Mouse (Mus musculus) heart, postnatal 0 days (tissue): Measurements from ENCODE around the gene Arl15.

Experiments
- CTCF ChIP-seq: IDR thresholded peaks from 2 replicates; pipeline ENCODE4 v1.5.1; 2016; ENCODE audit warnings: antibody characterized with exemption, control low read depth, low read depth
- EP300 ChIP-seq: IDR thresholded peaks from 2 replicates; pipeline ENCODE4 v1.6.1; 2016; ENCODE audit warnings: antibody characterized with exemption, low read depth

GRCm38 (mm10) chr13:113990247-113990646, 195.9 kb downstream of the Arl15 start:
- no peak for TF ChIP-seq CTCF
- no peak for TF ChIP-seq EP300
